Mouse (Mus musculus): ENCODE measurements around the gene Tac1.
"Not testable (repeated sequence)": the region's sequence is repeated elsewhere in the genome, so short reads cannot be mapped to it uniquely, and the experiment has no call there.

DNA sequence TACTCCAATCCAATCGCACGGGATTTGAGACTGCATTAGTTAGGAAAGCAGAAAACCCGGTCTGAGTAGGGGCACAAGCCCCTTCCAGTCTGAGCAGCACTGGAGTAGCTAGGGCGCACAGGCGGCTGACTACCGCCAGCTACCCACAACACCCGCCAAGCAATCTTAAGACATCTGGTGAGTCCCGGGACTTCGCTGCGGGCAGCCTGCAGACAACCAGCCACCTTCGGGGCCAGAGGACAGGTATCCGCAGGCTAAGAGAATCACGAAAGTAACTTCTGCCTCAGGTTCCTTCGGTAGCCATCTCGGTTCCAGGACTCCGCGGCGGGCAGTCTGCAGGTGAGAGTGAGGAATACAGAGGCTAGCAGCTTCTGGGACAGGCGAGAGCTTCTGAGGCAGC, 59.0 kb downstream of the Tac1 start:
- not testable (repeated sequence) for TF ChIP-seq POLR2A (IDR thresholded peaks at IDR 0.05; ENCODE audit: borderline replicate concordance, extremely low read depth, insufficient read depth, insufficient read length, poor library complexity, severe bottlenecking); CTCF (IDR thresholded peaks at IDR 0.05; ENCODE audit: borderline replicate concordance, extremely low read depth, insufficient read depth, insufficient read length)

All from brain, embryonic 14.5 days (tissue).